ENCODE assay signal across 8 mouse cellular contexts in the genomic region with DNA sequence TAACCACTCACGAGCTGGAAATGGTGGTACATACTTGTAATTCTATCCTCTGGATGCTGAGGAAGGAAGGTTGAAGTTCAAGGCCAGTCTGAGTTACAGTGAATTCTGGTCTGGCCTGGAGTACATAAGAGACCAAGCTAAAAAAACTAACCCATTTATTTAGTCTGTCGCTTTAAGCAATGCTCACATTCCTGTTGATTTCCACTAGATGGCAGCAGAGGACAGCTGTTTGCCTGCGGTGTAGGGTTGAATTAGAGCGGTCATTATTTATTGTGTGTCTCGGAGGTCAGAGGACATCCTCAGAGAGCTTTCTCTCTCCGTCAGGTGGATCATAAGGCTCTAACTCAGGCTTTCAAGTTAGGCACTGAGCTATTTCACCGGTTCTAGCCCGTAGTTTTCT. TPM values are rescaled to one million over a fixed set of nuclear protein-coding genes. Genes with fewer than 3 reads are reported as not detected.
DNase-seq lines count a peak whose midpoint lies in the region; ATAC-seq and TF ChIP-seq lines count a peak whose summit lies in the region.

No protein-coding gene starts in this region.

- H3K27ac ChIP-seq in heart, embryonic 12.5 days (ENCODE audit: poor library complexity, severe bottlenecking), result no peak overlapping the region
- no peak overlapping the region for H3K27ac ChIP-seq in kidney, embryonic 15.5 days
- H3K27ac ChIP-seq in stomach, postnatal 0 days (replicated peaks), result no peak overlapping the region

- H3K4me3 ChIP-seq in heart, embryonic 12.5 days, result no peak overlapping the region
- no peak overlapping the region for H3K4me3 ChIP-seq in kidney, embryonic 15.5 days (replicated peaks)
- no peak overlapping the region for H3K4me3 ChIP-seq in stomach, postnatal 0 days (ENCODE audit: low read depth, low read length)

- H3K36me3 ChIP-seq in heart, embryonic 12.5 days, result no peaks in the 10 kb centered on the region
- no peaks in the 10 kb centered on the region for H3K36me3 ChIP-seq in kidney, embryonic 15.5 days
- H3K36me3 ChIP-seq in stomach, postnatal 0 days (ENCODE audit: control insufficient read depth, insufficient read depth, low read length), result no peaks in the 10 kb centered on the region

- DNase-seq in right cerebral cortex, postnatal 4 days, result peak; percentile 27
- no peak for DNase-seq in right cerebral cortex, adult 18-20 months
- peak; percentile 44 to 78 for DNase-seq in adrenal gland, adult (ENCODE audit: inconsistent age in 2 of 2, low spot score in 1 of 2)
- peak; percentile 79 for DNase-seq in embryo, embryonic 11 days
- peak; percentile 56 for DNase-seq in stomach, postnatal 0 days (ENCODE audit: low spot score)

- TF ChIP-seq CTCF in stomach, postnatal 0 days (IDR thresholded peaks at IDR 0.05; ENCODE audit: low read depth), result peak; percentile 98

- peak overlapping the region; percentile 26; the same call in 1 of the 2 replicates for H3K4me2 ChIP-seq in heart, embryonic 12.5 days
- 0 out of 2 replicates have a peak overlapping the region, but pooled peaks have one; percentile 22 for H3K4me2 ChIP-seq in kidney, embryonic 15.5 days
- H3K4me2 ChIP-seq in stomach, postnatal 0 days (replicated peaks; ENCODE audit: low read depth), result no peak overlapping the region

- H3K9me3 ChIP-seq in heart, embryonic 12.5 days (replicated peaks), result no peaks in the 10 kb centered on the region
- no peaks in the 10 kb centered on the region for H3K9me3 ChIP-seq in kidney, embryonic 15.5 days (replicated peaks)
- no peaks in the 10 kb centered on the region for H3K9me3 ChIP-seq in stomach, postnatal 0 days (ENCODE audit: control insufficient read depth, low read length)

- no peaks in the 10 kb centered on the region for H3K27me3 ChIP-seq in heart, embryonic 12.5 days (replicated peaks)
- H3K27me3 ChIP-seq in kidney, embryonic 15.5 days, result no peaks in the 10 kb centered on the region
- no peaks in the 10 kb centered on the region for H3K27me3 ChIP-seq in stomach, postnatal 0 days (ENCODE audit: control insufficient read depth, insufficient read depth, low read length)

- H3K9ac ChIP-seq in heart, embryonic 12.5 days, result no peak overlapping the region
- H3K9ac ChIP-seq in kidney, embryonic 15.5 days, result no peak overlapping the region
- H3K9ac ChIP-seq in stomach, postnatal 0 days (ENCODE audit: low read length), result no peak overlapping the region

- ATAC-seq in heart, embryonic 12.5 days (ENCODE audit: insufficient number of reproducible peaks, low FRiP score), result no peak
- peak; percentile 71 for ATAC-seq in kidney, embryonic 15.5 days (replicated peaks; ENCODE audit: low FRiP score)
- peak; percentile 96 for ATAC-seq in megakaryocyte progenitor cell, adult 5-6 weeks (replicated peaks; ENCODE audit: poor library complexity)
- peak; percentile 63 for ATAC-seq in stomach, postnatal 0 days (ENCODE audit: low FRiP score, low TSS enrichment)

- 11% methylated on average over 8 of the region's 8 CpGs for WGBS in heart, embryonic 12.5 days
- WGBS in kidney, embryonic 15.5 days, result 6% methylated on average over 8 of the region's 8 CpGs
- 7% methylated on average over 8 of the region's 8 CpGs for WGBS in stomach, postnatal 0 days

- TF ChIP-seq EP300 in stomach, postnatal 0 days (optimal IDR thresholded peaks at IDR 0.05), result no peak

- no peaks in the 10 kb centered on the region for H3K4me1 ChIP-seq in heart, embryonic 12.5 days (replicated peaks)
- H3K4me1 ChIP-seq in kidney, embryonic 15.5 days, result peaks cover 8% of the 10 kb centered on the region
- no peaks in the 10 kb centered on the region for H3K4me1 ChIP-seq in stomach, postnatal 0 days (replicated peaks; ENCODE audit: control insufficient read depth, insufficient read depth)

RNA-seq across cellular contexts. Expression of gene Lsm14a, which starts 14.4 kb away (rescaled TPM):
- polyA plus RNA-seq in heart, embryonic 12.5 days (2016; fragmentation: Nextera tagmentation; extraction: Ambion mirVana), result 80.3 and 82.9 TPM in 2 replicates
- 90.0 and 93.8 TPM in 2 replicates for polyA plus RNA-seq in kidney, embryonic 15.5 days (2015; fragmentation: Nextera tagmentation; extraction: Ambion mirVana)
- 104 and 106 TPM in 2 replicates for total RNA-seq in megakaryocyte progenitor cell, adult 5-6 weeks (2015)
- total RNA-seq in megakaryocyte progenitor cell, adult 5-6 weeks (2017), result 51.3 and 61.7 TPM in 2 replicates
- polyA plus RNA-seq in stomach, postnatal 0 days (2015; fragmentation: Nextera tagmentation; extraction: Ambion mirVana), result 47.9 and 49.4 TPM in 2 replicates
